Mouse (Mus musculus) gastrocnemius, adult 2 months (tissue): ENCODE data around the gene Maml3. TPM values are rescaled to one million over a fixed set of nuclear protein-coding genes. Genes with fewer than 3 reads are reported as not detected.

Source experiments
- DNase-seq: peaks from one replicate; pipeline ENCODE4 v3.0.0; 2022
- H3K27ac ChIP-seq: fragments of 200-600 bp; 2 replicates; pipeline ENCODE4 v1.8.1; 2022; ENCODE audit warnings: mild to moderate bottlenecking
- H3K4me3 ChIP-seq: fragments of 200-600 bp; 2 replicates; pipeline ENCODE4 v1.8.1; 2022; ENCODE audit warnings: mild to moderate bottlenecking, moderate library complexity
- CTCF ChIP-seq: fragments of 200-600 bp; IDR thresholded peaks from 2 replicates; pipeline ENCODE4 v1.8.1; 2022; ENCODE audit warnings: antibody characterized with exemption, mild to moderate bottlenecking, moderate library complexity
- intact Hi-C: fragments of 180-260 bp; cut with DNase I; formaldehyde crosslinking; loops from one replicate; pipeline ENCODE4 v1.15.1; 2025
- total RNA-seq, 2 experiments: library from RNA; stranded (reverse); gene quantifications; 2 replicates each; pipeline ENCODE4 v1.2.3; 2021

Gene Maml3
- total RNA-seq, 2 experiments from 2014 or later, result 2.0 to 2.5 TPM

DNA sequence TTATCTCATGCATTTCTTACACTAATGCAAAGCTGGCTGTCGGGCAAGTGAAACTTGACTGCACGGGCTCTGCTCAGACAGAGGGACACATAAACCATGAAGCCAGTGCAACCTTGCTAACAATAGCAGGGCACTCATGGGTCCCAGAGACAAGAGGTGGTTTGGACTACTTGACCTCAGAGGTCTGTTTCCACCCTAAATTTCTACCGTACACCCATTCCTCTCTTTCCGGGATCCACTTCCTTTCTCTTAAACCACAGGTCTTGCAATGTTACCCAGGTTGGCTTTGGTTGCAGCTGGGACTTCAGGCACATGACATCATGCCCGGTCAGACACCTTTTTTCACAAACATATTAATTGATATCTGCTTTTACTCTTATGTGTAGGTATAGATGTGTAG, 331.3 kb downstream of the Maml3 start:
- no peak for TF ChIP-seq CTCF
- DNase-seq, result no peak
- no peak overlapping the region for H3K27ac ChIP-seq
- intact Hi-C loops, result no loop called here
- H3K4me3 ChIP-seq, result no peak overlapping the region

DNA sequence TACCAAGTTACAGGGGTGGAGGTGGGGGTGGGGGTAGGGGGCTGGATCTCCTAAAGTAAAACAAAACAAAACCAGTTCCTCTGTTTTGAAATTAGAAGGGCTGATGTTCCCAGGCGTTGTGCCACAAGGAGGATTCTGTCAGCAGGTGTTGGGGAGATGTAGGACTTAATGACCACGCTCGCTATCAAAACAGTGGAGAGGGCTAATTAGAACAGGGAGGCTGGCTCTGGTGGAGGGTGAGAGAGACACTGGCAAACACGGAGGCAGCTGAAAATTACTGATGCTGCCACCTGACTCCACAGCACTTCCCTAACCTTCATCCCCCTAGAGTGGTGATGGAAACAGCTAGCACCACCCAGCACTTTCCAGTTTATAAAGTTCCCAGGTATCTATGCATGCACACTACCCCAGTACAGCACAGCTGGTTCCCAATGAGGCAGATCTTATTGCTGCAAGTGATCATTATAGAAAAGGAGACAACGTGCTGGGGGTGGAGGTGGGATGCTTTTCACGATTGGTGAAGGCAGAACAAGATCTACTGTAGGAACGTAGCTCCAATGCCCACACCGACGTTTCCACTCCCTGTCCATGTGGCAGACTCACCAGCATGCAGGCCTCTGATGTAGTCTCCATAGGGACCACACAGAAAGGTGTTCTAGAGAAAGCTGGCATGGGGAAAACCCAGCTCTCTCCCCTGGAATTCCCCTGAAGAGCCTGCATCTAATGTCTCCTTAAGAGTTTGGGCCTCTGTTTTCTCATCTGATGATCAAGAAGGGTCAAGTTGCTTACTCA, 332.8 kb downstream of the Maml3 start:
- no peak overlapping the region for H3K4me3 ChIP-seq
- intact Hi-C loops, result no loop called here
- no peak for TF ChIP-seq CTCF
- DNase-seq, result no peak
- no peak overlapping the region for H3K27ac ChIP-seq

DNA sequence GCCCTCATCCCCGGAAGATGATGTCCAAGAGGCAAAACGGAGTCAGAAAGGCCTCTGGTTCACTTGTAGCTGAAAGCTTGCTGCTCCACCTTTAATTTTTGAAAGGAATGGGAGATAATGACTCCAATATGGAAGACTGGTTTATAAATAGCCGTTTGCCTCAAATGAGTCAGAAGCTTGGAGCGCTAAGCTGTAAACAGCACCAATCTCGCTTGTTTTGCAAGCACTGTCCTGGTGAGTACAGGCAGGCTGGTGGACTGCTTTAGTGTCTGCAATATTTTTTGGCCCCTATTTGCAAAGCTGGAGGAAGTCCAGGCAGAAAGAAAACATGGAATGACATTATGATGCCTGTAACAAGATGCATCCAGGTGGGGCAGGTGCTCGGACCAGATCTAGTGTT, 335.7 kb downstream of the Maml3 start:
- DNase-seq, result no peak
- Histone ChIP-seq H3K27ac (peak overlapping the region; percentile 66), H3K4me3 (no peak overlapping the region)
- TF ChIP-seq CTCF, result no peak
- intact Hi-C loops, result no loop called here

DNA sequence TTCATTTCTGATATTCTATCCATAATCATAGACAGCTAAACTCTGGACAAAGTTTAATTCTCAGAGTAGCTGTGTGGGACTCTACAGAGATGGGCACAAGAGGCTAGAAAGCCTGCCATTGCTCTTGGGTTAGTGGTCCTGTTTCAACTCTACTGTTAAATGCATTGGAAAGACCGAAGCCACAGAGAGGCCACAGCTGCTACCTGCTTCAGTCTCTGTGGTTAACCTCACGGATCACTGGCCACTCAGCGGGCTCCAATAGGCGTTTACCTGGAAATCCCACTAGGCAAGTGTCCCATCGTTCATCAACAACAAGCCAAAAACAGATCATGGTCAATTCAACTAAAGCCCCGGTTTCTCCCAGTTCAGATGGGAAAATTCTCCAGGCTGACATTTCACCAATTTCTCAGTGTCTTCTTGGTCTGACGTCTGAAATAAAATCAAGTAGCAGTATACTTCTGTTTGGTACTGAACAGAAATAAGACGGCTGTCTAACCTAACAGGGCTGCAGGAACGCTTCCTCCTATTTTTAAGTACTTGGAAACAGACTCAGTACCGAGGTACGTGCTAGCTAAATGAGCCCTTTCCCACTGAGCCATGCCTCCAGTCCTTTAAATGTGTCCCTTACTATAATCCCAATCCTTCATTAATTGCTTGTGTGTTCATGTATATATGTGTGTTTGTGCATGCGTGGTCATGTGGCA, 339.5 kb downstream of the Maml3 start:
- H3K27ac ChIP-seq, result no peak overlapping the region
- intact Hi-C loops, result no loop called here

DNA sequence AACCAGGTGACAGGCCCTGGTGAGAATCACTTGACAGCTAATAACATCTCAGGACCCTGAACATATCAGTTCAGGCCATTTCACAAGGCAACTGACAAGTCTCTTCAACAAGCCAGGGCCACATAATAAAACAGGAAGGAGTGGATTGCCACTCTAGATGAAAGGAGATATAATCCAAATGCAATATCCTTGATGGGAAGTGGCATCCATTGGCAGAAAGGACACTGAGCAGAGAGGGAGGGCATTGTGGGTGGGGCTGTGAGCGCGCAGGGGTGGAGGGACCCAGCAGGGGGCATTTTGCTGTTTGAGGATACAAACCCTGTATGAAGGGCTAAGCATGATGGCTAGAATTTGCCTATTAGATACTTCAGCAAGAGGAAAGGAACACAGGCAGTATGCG, 340.7 kb downstream of the Maml3 start:
- Histone ChIP-seq H3K4me3 (no peak overlapping the region), H3K27ac (no peak overlapping the region)
- intact Hi-C loops, result no loop called here
- TF ChIP-seq CTCF, result no peak
- no peak for DNase-seq

More for the DNA sequence above, 339.5 kb downstream of the Maml3 start:
- no peak for DNase-seq
- TF ChIP-seq CTCF, result no peak
- no peak overlapping the region for H3K4me3 ChIP-seq

DNA sequence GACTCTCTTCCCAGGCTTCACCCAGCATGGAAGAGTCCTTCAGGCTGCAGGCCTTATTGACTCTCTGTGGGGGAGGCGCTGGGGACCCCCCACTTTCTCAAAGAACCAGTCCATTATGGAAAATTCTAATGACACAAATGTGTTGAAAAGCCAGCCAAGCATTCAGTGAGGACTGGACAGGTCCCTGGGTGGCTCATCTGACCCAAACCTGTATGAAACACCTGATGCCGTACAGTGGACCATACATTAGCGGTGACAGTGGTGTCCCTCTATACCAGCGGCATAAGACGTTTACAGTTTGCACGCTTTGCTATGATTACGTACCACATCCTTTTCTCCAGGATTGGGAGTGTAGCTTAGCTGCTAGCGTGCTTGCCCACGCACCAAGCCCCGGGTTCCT, 342.0 kb downstream of the Maml3 start:
- Histone ChIP-seq H3K4me3 (no peak overlapping the region), H3K27ac (no peak overlapping the region)
- TF ChIP-seq CTCF, result no peak
- no peak for DNase-seq
- intact Hi-C loops, result no loop called here

DNA sequence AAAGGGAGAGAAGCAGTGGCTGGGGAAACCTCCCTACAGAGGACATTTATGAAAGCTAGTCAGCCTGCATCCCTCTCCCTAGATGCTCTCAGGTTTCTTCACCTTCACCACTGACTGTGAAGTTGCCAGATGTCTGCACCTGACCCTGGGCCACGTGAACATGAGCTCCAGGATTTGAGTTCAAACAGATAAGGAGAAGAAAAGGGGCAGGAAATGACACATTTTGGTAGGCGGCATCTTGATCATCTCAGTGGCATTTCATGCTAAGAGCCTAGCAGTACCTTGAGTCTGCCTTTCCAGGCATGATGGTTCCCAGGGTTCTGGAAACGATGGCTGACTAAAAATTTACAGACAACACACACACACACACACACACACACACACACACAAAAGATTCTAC, 345.3 kb downstream of the Maml3 start:
- H3K27ac ChIP-seq, result no peak overlapping the region
- intact Hi-C loops, result no loop called here
- H3K4me3 ChIP-seq, result no peak overlapping the region
- no peak for DNase-seq
- TF ChIP-seq CTCF, result no peak

DNA sequence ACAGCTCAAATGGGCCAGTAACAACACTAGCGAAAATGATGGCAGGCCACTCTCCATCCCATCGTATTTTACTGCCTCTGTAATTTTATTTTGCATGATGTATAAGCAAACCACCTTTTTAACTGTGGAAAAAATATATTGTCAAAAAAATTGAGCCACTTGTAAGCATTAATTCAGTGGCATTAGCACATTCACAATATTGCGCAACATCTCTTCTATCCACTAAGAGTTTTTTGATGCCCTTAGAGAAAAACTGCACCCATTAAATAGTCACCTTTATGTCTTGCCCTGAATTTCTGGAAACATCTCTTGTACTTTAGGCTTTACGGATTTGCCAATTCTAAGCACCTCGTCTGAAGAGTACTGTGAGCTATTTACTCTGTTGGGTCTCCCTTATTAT, 347.8 kb downstream of the Maml3 start:
- H3K27ac ChIP-seq, result no peak overlapping the region
- no peak for DNase-seq
- intact Hi-C loops, result no loop called here
- no peak for TF ChIP-seq CTCF
- H3K4me3 ChIP-seq, result no peak overlapping the region

DNA sequence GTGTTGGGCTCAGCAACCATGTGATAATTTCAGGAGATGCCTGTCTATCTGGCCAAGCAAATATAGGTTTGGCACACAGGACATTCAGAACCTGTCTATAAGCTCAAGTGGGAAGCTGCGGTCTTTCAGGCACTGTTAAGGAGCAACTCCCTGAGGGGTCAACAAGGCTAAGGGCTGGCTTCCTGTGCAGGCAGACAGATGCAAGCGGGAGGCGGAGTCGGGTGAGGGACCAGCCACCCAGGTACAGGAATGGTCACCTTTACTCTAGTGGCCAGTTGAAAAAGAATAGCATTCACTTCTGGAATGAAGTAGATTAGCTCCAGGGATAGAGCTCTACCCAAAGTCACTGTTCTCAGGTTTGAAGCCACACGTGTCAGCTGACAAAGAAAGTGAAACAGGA, 348.6 kb downstream of the Maml3 start:
- no peak for DNase-seq
- TF ChIP-seq CTCF, result no peak
- intact Hi-C loops, result no loop called here
- Histone ChIP-seq H3K27ac (no peak overlapping the region), H3K4me3 (no peak overlapping the region)

DNA sequence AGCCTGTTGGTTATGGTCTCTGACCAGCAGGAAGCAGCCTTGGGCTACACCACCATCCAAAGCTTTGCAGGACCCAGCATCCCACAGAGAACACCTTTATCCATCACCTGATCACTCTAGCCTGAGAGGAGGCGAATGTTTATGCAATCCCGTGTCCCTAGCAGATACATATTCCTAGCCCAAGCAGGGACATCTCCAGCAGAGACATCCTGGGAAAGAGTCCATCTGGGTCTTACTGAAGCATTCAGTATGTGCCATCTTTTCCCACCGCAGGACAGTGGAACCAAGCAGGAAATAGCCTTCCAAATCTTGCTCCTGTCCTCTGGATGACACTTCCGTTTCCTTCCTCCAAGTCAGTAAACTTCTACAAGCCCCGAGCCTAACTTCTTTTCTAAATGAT, 351.6 kb downstream of the Maml3 start:
- no peak for TF ChIP-seq CTCF
- no peak overlapping the region for H3K4me3 ChIP-seq
- H3K27ac ChIP-seq, result peak overlapping the region; percentile 5; the same call in 1 of the 2 replicates
- no peak for DNase-seq
- intact Hi-C loops, result no loop called here

DNA sequence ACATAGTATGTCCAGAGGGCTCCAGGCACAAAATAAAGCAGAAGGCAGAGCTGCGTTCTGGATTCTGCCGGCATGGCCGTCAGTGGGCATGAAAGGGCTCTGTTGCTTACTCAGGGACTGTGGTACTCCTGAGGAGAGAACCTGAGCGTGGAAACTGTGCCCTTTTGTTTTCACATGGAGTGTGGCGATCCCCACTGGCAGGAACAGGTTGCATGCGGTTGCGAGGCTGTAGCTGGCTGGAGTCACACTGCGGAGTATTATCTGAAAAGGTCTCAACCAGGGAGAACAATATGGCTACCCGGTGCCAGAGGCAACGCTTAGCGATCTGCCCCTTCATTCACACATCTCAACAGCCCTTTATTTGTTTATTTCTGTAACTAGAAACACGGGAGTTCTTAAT, 353.4 kb downstream of the Maml3 start:
- H3K4me3 ChIP-seq, result no peak overlapping the region
- no peak overlapping the region for H3K27ac ChIP-seq
- no peak for DNase-seq
- intact Hi-C loops, result no loop called here
- TF ChIP-seq CTCF, result no peak

DNA sequence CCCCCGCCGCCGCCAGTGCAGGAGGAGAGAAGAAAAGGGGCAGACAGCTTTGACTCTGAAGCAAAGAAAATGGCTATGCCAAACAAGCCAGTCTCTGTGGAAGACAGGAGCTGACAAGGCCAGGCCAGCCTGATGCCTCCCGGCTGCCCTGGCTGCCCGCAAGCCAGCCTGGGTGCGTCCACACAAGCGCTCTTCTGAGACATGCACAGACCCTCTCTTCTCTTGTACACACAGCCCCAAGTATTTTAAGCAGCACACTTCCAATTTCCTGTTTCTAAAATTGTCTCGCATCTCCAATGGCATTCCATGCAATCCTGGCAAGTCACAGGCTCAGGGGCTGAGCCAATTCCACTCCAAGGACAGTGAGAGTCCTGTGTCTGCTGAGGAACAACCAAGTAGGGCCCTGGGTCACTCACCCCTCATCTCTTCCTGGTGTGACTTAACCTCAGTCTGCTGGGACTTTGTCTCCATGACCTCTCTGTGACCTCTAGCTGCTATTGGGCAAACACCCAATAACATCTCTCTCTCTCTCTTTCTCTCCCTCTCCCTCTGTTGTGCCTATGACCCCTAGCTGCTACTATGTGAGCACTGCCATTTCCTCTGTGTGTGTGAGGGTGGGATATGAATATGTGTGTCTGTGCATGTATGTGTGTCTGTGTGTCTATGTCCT, 354.9 kb downstream of the Maml3 start:
- peak; percentile 61 for DNase-seq
- intact Hi-C loops, result loop anchor here (2.0 kb wide), 1 partner anchor 41 kb away; no protein-coding TSS in a partner anchor
- no peak for TF ChIP-seq CTCF

DNA sequence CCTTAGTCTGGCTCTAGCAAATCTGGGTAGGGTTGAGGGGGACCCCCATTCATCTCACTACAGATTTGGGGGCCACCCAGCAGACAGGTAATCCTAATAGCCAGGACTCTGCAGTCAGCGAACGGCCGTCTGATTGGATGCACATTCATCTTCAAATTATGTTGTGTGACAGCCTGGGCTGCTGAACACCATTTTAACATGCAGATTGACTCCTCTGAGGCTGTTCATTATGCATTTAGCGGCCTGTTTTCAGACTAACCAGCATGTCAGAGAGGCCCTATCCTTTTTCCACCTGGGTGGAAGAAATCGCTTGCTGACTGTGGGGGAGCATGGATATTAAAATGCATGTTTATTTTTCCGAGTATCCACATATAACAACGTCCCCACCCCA, 355.5 kb downstream of the Maml3 start:
- no peak for DNase-seq
- TF ChIP-seq CTCF, result no peak
- intact Hi-C loops, result loop anchor here (2.0 kb wide), 1 partner anchor 41 kb away; no protein-coding TSS in a partner anchor
- Histone ChIP-seq H3K4me3 (no peak overlapping the region), H3K27ac (peak overlapping the region; percentile 72)

More for the DNA sequence above, 354.9 kb downstream of the Maml3 start:
- Histone ChIP-seq H3K27ac (peak overlapping the region; percentile 72), H3K4me3 (peak overlapping the region; percentile 30)
